Mouse (Mus musculus): ENCODE measurements at regions not wholly inside any gene's neighbourhood (a gene's known extent, or its start where the extent isn't known, plus 50 kb on each side); places are given as distances from the start of the nearest gene placed in this dataset.
"Not testable (repeated sequence)": the region's sequence is repeated elsewhere in the genome, so short reads cannot be mapped to it uniquely, and the experiment has no call there.

DNA sequence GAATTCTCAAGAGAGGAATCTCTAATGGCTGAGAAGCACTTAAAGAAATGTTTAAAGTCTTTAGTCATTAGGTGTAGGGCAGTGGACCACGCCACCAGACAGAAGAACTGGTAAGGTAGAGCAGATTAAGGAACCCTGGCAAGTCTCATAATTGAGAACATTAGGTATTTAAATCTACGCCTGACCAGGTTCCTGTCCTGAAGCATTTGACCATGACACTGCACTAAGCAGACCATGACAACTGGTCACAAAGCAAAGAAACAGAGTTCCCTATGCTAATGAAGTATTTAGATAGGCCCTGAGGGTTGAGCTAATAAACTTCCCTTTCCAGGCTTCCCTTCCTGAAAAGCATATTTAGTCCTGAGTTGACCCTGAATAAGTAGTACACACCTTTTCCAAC, 562.3 kb downstream of the Cdh11 start:
- DNase-seq: no peak

DNA sequence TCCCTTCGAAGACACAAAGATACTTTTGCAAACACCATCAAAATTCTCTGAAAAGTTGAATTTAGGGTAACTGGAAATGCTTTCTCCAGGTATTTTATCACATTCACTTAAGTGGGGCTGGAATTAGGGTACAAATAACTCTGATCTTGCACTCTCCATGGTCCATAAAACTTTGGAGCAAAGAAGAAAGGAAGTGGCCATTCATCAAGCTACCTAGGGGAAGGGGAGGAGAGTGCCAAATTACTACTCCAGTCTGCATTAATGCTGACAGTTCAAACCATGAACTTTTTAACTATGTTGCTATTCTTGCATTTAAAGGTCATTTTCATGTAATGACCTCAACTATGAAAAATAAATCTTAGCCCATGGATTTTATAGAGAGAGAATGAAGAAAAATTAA, 579.8 kb downstream of the Cdh11 start:
- no peak for DNase-seq

DNA sequence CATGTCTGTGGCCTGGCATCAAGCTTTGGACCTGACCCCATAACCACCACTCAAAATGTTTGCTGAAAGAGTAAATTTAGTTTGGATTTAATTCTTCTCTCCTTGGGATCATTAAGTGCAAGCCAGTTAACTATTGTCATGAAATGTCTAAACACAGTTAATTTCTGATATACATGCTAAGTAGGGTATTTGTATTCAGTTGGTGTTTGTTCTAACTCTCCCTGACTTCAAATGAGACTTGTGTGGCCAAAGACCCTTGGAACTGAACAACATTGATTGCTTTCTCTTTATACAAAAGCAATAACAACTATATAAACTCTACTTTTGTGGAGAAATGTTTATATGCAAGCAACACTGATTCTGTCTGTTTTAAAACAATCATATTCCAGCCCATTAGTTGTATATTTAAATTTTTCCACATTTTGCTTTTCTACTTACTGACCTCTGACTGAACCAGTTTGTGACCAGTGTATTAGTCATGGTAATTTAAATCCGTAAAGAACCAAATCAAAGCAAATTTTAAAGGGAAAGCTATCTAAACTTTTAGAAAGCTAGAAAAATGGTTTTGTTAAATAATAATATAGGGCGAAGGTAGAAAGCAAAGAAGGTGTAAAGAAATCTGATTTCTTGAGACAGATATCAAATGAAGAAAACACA, 625.8 kb downstream of the Cdh11 start:
- no peak for DNase-seq

GRCm38 (mm10) chr8:102118657-102119056, 666.8 kb downstream of the Cdh11 start:
- DNase-seq: no peak

DNA sequence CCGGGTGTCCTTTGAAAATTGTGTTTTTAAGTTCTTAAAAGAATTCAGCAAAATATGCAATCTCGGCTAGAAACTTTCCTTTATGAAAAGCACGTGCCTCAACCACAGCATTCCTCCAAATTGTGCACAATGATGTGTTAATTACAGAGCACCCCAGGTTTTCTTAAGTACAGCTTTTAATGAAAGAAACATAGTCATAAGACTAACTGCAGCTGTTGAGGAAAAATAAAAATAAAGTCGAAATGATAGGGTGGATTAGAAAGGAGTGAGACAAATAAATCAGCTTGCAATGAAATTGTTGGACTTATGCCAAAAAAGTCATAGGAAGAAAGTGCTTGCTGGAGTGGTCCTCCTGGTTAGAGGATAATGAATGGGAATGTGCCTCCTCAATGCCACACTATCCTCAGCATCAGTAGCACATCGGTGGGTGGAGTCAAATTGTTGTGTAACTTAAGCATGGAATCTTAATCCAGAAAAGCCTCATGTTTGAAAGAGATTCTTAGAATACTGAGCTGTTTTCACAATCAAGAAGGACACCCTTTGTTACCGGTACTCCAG, 668.5 kb downstream of the Cdh11 start:
- no peak for DNase-seq

GRCm38 (mm10) chr8:102103773-102104172, 681.7 kb downstream of the Cdh11 start:
- DNase-seq: no peak

GRCm38 (mm10) chr8:102096726-102097125, 688.7 kb downstream of the Cdh11 start:
- DNase-seq: no peak

DNA sequence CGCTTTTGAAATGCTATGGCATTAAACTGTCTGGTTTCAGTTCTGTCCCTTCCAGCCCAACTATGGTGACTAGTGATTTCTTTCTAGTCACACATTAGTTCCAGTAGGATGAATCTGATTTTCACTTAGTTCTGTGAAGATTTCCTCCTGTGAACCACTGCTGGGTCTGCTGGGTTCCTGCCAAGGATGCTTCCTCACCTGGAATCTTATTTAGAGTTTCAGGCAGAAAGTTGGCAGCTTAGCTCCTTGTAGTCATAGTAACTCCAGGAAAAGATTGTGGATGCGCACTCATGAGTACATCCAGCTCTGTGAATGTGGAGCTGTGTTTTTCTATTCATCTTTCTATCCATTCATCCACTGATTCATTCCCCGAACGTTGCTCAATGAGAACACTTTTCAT, 699.5 kb downstream of the Cdh11 start:
- no peak for DNase-seq

DNA sequence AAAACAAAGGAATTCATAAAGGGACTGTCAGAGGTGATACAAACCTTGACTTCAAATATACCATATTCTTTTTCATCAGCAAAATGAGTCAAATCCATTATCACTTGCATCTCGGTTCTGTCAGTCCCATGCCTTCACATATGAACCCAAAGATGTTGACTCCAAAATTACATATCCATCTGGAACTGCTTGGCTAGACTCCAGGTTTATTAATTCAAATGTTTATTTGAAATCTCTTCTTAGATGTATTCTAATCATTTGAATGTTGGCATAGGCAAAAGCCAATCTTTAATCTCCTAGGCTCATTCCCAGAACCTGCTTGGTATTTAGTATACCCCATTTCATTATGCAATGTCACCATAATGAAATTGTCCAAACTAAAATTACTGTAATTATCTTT, 709.8 kb downstream of the Cdh11 start:
- DNase-seq: no peak

DNA sequence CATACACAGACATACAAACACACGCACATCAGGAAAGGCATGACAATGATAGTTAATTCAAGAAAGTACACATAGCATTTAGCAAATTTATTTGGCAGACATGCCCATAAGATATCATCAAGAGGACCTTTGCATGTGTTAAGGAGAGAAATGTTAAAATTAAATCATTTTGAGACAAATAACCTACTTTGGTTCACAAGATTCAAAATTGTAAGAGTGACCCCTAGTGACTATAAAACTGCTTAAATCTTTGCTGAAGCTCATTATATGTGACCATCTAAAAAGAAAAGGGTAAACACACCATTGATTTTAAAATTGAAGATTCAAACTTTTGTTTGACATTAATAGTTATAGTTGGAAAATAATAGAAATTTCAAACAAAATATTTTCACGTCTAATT, 721.3 kb downstream of the Cdh11 start:
- DNase-seq: no peak

DNA sequence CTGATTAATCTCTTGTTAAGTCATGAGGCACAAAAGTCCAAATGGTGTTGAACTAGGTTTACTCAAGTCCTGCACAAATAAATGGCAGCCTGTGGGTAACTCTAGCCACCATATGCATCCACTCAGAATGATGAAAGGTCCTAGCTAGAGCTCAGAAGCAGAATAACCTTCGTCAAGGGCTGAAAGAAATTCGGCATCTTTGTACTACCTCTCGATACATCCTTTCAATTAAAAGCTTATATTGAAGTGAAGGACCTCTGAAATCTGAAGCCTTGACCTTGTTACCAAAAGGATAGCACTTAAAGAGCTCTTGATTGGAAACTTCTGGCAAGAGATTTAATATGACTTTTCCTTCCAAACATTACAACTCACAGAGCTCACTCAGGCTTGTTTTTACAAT, 732.0 kb downstream of the Cdh11 start:
- no peak for DNase-seq

DNA sequence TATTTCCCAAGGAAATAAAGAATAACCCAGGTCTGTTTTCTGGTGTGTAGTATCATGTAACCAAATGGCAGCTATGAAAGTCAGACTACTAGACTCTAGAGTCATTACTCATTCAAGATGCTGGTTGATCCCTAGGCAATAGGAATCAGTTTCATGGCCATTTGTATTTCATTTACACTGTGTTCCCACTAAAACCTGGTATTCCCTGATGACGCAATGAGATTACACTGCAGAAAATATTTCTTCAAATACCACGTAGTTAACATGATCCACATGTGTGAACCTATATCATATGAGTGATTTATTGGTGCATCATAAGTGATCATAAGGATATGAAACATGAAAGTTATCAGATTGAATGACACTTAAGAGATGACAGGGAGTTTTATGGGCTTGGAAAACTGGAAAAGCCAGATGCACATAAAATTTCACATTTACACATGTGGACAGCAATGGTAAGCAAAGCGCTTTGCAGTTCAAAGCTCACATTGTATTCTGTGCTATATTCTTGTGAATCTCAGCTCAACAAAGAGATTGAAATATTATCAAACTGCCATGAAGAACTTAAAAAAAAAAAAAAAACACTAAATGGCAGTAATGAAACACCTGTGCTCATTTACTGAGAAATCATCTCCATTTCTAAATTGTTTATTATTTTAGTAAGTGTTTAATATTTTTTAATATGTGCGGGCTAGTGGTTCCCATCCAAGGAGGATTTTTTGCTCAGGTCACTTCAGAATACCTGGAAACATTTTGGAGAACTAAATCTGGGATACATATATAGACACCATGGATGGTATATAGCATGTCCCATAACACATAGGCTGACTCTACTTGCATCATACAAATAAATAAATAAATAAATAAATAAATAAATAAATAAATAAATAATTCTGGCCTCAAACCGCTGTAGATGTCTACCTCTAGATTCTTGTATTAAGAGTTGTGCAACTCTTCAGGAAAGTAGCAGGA, 758.2 kb downstream of the Cdh11 start:
- DNase-seq: no peak

DNA sequence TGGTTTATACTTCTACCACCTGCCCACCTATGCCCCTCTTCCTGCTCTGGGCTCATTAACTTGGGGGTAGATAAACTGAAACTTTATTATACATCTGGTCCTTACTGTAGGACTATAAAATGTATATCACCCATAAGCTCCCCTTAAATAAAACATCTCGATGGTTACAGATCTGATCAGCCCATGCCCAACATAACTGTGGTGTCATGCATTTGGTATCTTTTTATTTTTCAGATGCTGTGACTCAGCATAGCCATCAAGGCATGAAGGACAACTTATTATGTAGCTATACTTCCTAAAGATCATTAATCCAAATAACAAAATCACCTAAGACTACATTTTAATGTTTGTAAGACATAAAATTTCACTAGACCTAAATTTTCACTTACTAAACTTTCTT, 761.0 kb downstream of the Cdh11 start:
- no peak for DNase-seq

GRCm38 (mm10) chr8:102017776-102018175, 767.7 kb downstream of the Cdh11 start:
- DNase-seq: no peak

GRCm38 (mm10) chr8:102000326-102001016, 785.0 kb downstream of the Cdh11 start:
- DNase-seq: no peak

DNA sequence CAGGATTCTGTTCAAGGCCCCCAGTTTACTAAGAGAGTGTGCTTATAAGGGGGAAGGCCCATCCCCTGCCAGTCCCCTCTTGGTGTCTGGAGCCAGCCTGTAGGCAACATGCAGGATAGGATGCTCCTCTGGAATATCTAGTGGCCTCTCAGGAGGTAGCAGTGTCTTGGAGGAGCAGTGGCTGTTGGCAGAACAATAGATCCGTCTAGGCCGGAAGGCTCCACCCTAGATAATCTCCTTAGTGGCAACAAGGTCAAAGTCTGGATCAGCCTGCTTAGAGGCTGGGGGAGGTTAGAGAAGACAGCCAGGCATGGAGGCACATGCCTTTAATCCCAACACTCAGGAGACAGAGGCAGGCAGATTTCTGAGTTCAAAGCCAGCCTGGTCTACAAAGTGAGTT, 788.7 kb downstream of the Cdh11 start:
- not testable (repeated sequence) for DNase-seq

- DNase-seq: no peak
Observed at GRCm38 (mm10) chr8:101956832-101957231, 828.6 kb downstream of the Cdh11 start.

DNA sequence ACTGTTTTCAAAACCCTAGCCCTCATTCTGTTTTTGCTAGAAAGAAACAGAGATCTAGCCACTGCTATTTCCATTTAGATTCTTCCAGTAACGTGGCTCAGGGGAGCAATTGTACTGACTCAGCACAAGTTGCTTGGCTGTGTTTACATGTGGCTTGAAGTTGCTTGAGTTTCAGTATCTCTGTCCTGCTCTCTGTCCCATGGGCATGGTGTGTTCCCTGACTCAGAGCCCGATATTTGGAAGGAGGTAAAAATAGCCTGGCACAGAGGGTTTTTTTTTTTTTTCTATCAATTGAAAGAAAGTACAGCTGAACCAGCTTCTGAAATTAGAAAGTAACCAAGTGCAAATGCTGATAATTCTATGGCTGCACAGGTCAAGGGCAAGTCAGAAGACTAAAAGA, 834.8 kb downstream of the Cdh11 start:
- peak; percentile 8 for DNase-seq

DNA sequence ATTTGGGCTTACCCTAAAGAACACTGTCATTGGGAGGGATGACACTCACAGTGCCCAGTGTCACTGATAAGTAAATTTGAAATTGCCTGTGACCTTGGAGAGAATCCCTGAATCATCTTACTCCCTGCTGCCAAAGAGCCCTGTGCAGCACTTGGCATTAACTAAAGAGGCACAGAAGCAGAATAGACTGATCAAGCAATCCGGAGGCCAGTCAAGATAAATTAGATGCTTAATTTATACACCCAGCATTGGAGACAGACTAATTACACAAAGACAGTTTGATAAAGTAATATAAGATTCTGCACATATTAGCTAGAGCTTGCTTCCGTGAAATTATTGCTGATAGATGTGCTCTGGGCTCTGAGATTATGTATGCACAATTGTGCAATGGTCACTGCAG, 847.6 kb downstream of the Cdh11 start:
- no peak for DNase-seq

- no peak for DNase-seq
Observed at GRCm38 (mm10) chr8:101913665-101914064, 871.8 kb downstream of the Cdh11 start.

Measured in adrenal gland, postnatal 14 days (tissue).